Mouse (Mus musculus) embryonic facial prominence, embryonic 14.5 days (tissue): ENCODE data around the gene Eif3k. TPM values are rescaled to one million over a fixed set of nuclear protein-coding genes. Genes with fewer than 3 reads are reported as not detected.

Source experiments
- ATAC-seq: fragments of 200-750 bp; cut with Nextera tagmentation; 2 replicates; pipeline ENCODE4 v1.8.0; 2017; ENCODE audit warnings: low read depth, moderate number of reproducible peaks, moderate TSS enrichment
- DNase-seq: peaks from one replicate; pipeline ENCODE4 v3.0.0-alpha.2; 2015; ENCODE audit warnings: low spot score
- H3K27ac ChIP-seq: fragments of 300-500 bp; sonication (generic); replicated peaks from 2 replicates; pipeline ENCODE4 v1.5.1; 2014; ENCODE audit warnings: low read depth, mild to moderate bottlenecking, low read length, moderate library complexity
- H3K27me3 ChIP-seq: fragments of 300-500 bp; sonication (generic); replicated peaks from 2 replicates; pipeline ENCODE4 v1.6.1; 2014; ENCODE audit warnings: low read length; ENCODE audit not compliant: control insufficient read depth, insufficient read depth
- H3K36me3 ChIP-seq: fragments of 300-500 bp; sonication (generic); 2 replicates; pipeline ENCODE4 v1.6.1; 2014; ENCODE audit warnings: low read length, mixed read lengths; ENCODE audit not compliant: control insufficient read depth, insufficient read depth
- H3K4me1 ChIP-seq: fragments of 300-500 bp; sonication (generic); 2 replicates; pipeline ENCODE4 v1.6.1; 2014; ENCODE audit warnings: antibody characterized with exemption, low read length; ENCODE audit not compliant: control insufficient read depth, insufficient read depth
- H3K4me2 ChIP-seq: fragments of 300-500 bp; sonication (generic); 2 replicates; pipeline ENCODE4 v1.6.1; 2014; ENCODE audit warnings: low read depth, mild to moderate bottlenecking, low read length, moderate library complexity, mixed read lengths
- H3K4me3 ChIP-seq: fragments of 300-500 bp; sonication (generic); 2 replicates; pipeline ENCODE4 v1.5.1; 2014; ENCODE audit warnings: low read depth, mild to moderate bottlenecking, low read length
- H3K9ac ChIP-seq: fragments of 300-500 bp; sonication (generic); 2 replicates; pipeline ENCODE4 v1.6.1; 2014; ENCODE audit warnings: low read depth, mild to moderate bottlenecking, low read length, moderate library complexity, mixed read lengths
- H3K9me3 ChIP-seq: fragments of 300-500 bp; sonication (generic); 2 replicates; pipeline ENCODE4 v1.6.1; 2016; ENCODE audit warnings: low read length; ENCODE audit not compliant: control insufficient read depth
- WGBS: fragments of 180-500 bp; shearing (Covaris S2); extraction: QIAGEN DNeasy Blood & Tissue Kit; methylation state at CpG from one replicate; pipeline ENCODE4 v1.1.7; 2014; 5-methylcytosine and 5-hydroxymethylcytosine counted together
- polyA plus RNA-seq: library from polyadenylated mRNA; unstranded; fragments of >200 nt; fragmentation: Nextera tagmentation; extraction: Ambion mirVana; gene quantifications from 2 replicates; pipeline ENCODE4 v1.2.1, GENCODE M21; 2014

Eif3k gene
- polyA plus RNA-seq, 1 experiment from 2014 or later: 403 TPM

DNA sequence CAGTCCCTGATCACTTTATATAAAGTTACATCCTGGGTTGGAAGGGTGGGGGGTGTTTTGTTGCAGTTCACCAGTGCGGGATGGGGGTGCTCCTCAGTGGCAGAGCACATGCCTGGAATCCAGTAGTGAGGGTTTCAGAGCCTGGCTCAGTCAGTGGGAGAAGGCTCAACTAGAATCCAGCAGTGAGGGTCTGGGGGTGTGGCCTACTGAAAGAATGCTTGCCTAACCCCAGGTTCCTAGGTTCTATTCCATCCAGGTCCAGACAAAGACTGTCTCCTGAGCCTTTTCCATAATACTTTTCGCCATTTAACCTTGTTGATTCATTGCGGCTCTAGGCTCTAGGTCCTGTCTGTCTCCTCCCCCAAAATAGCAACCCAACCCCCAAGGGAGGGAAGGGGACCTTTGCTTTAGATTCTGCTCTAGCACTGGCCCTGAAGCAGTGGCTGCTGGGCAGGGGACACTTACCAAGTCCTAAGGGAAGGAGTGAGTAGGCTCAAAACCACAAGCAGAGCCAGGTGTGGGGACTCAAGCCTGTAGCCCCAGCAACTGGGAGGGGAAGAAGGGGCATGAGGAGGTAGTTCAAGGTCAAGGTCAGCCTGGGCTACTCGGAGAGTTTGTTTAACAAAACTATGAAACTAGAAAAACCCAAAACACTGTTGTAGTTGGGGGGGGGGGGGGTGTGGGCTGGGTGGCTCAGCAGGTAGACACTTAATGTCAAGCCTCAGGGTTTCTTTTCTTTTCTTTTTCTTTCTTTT lies 14.7 kb downstream of the Eif3k start:
- peaks cover 28% of the 10 kb centered on the region for H3K36me3 ChIP-seq
- H3K4me1 ChIP-seq: no peaks in the 10 kb centered on the region; the same call in 1 of the 2 replicates
- H3K27ac ChIP-seq: no peak overlapping the region
- no peak for DNase-seq
- H3K9me3 ChIP-seq: no peaks in the 10 kb centered on the region
- no peak overlapping the region for H3K4me2 ChIP-seq
- ATAC-seq: no peak
- 75% methylated on average over 4 of the region's 4 CpGs for WGBS
- no peaks in the 10 kb centered on the region for H3K27me3 ChIP-seq
- no peak overlapping the region for H3K4me3 ChIP-seq
- no peak overlapping the region for H3K9ac ChIP-seq

DNA sequence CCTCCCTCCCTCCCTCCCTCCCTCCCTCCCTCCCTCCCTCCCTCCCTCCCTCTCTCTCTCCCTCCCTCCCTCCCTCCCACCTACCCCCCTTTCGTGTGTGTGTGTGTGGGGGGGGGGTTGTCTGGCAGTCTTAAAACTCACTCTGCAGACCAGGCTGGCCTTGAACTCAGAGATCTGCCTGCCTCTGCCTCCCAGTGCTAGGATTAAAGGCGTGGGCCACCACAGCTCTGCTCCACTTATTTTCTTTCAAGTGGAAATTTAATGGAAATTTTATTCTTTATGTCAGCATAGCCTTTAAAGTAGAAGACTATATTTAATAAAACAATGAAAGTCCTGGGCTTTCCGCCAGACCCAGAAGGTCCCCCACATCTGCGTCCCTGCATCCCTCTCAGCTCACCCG lies 15.5 kb downstream of the Eif3k start:
- no peak for ATAC-seq
- peaks cover 20% of the 10 kb centered on the region for H3K36me3 ChIP-seq
- H3K4me3 ChIP-seq: no peak overlapping the region
- no peaks in the 10 kb centered on the region for H3K27me3 ChIP-seq
- DNase-seq: no peak
- no peaks in the 10 kb centered on the region; the same call in 1 of the 2 replicates for H3K4me1 ChIP-seq
- H3K27ac ChIP-seq: no peak overlapping the region
- H3K9me3 ChIP-seq: no peaks in the 10 kb centered on the region
- no peak overlapping the region for H3K9ac ChIP-seq
- no peak overlapping the region for H3K4me2 ChIP-seq
- WGBS: 60% methylated on average over 4 of the region's 5 CpGs

DNA sequence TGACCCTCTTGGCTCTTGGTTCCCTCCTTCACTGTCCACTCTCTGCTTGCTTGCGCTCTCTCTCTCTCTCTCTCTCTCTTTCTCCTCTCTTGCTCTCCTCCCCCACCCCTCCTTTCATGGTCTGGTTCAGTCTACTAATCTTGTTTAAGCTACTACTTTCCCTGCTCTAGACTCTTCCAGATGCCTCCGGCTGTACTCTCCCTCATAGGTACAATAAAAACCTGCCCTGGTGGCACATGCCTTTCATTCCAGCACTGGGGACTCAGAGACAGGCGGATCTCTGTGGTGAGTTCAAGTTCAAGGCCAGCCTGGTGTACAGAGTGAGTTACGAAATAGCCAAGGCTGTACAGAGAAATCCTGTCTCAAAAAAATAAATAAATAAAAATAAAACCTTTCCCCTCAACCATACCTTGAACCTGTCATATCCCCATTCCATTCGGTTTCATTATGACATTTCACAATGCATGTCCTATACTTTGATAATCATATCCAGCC lies 16.3 kb downstream of the Eif3k start:
- Histone ChIP-seq H3K36me3 (peaks cover 14% of the 10 kb centered on the region), H3K9me3 (no peaks in the 10 kb centered on the region), H3K9ac (no peak overlapping the region), H3K27ac (no peak overlapping the region), H3K4me1 (peaks cover 5% of the 10 kb centered on the region), H3K27me3 (no peaks in the 10 kb centered on the region), H3K4me2 (no peak overlapping the region), H3K4me3 (no peak overlapping the region)
- WGBS: 73% methylated on average over 5 of the region's 5 CpGs
- no peak for ATAC-seq
- DNase-seq: no peak

DNA sequence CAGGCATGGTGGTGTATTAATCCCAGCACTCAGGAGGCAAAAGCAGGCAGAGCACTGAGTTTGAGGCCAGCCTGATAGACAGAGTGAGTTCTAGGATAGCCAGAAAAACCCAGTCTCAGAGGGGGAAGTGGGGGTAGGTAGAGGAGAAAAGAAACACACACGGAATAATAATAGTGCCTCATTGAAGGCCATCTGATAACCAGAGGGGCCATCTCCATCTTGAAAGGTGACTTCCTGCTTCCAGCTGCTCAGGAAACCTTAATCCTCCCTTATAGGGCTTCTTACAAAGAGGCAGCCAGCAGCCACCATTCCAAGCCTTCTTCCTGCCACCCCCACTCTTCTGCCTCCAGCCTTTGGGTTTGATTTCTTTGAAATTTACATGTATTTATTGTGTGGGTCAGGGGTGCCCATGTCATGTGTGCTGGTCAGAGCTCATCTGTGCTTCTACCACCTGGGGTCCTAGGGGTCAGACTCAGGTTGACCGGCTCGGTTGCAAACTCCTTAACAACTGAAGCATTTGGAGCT lies 18.2 kb downstream of the Eif3k start:
- H3K27me3 ChIP-seq: no peaks in the 10 kb centered on the region
- ATAC-seq (no peak), DNase-seq (no peak)
- peak overlapping the region; percentile 89; the same call in 1 of the 2 replicates for H3K27ac ChIP-seq
- H3K4me1 ChIP-seq: peaks cover 24% of the 10 kb centered on the region
- H3K9ac ChIP-seq: no peak overlapping the region
- H3K4me2 ChIP-seq: no peak overlapping the region
- H3K9me3 ChIP-seq: no peaks in the 10 kb centered on the region
- H3K4me3 ChIP-seq: no peak overlapping the region
- no peaks in the 10 kb centered on the region for H3K36me3 ChIP-seq
- WGBS: 66% methylated on average over 3 of the region's 3 CpGs

DNA sequence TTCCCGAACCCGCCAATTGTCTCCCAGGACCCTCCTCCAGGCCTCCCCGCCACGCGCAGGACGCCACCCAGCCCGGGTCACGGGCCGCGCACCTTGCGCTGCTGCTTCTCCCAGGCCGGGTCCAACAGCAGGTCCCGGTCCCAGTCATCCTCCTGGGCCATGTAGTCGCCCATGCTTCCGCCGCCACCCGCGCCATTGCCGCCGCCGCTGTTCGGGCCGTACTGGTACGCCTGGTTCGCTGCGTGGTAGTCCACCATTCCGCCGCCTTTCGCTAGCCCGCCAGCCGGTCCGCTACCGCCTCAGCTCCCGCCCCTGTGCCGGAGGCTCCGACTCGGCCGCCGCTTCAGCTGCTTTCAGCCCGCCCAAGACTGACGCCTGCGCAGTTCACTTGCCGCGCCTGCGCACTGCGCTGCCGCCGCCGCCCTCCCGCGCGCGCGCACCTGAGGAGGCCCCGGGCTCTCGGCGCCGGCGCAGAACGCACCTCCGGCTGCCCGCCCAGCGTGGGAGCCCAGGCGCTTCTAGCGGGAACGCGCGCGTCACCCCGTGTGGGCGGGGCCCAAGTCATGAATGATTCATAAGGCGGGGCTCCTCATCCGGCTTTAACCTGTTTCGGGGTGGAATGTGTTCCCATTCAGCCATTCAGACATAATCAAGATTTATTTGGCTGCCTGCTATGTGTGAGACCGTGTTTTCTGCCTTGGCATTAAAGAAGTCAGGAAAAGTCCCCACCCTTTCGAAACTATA lies 19.6 kb downstream of the Eif3k start, which contains the start of gene Actn4:
Gene Actn4 (minus strand): TSS at position 414 of the 744 bp plus-strand sequence.
- H3K27me3 ChIP-seq: no peaks in the 10 kb centered on the region
- under 1% methylated on average over 57 of the region's 76 CpGs for WGBS
- peak within 1 kb of the TSS; percentile 89 for H3K27ac ChIP-seq
- peaks cover 37% of the 10 kb centered on the region for H3K4me1 ChIP-seq
- peaks cover 5% of the 10 kb centered on the region; the same call in 1 of the 2 replicates for H3K36me3 ChIP-seq
- peak; percentile 94 for ATAC-seq
- H3K4me3 ChIP-seq: peak within 1 kb of the TSS; percentile 99
- peak within 1 kb of the TSS; percentile 97 for H3K9ac ChIP-seq
- H3K9me3 ChIP-seq: no peaks in the 10 kb centered on the region
- peak within 1 kb of the TSS; percentile 93 for H3K4me2 ChIP-seq
- peak; percentile 99 for DNase-seq

DNA sequence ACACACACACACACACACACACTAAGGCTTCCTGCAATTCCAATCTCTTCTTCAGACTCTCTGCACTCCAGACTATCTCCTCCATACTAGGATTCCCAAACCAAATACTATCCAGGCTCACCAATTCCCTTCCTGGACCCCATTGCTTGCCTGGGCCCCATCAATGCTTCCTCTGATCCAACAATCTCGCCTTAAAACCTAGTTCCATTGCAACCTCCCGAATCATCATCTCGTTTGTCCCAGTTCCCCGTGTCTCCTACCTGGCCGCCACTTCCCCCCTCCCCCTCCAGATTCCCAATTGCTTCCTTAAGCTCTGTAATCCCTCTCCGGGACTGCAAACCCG lies 20.1 kb downstream of the Eif3k start:
- H3K36me3 ChIP-seq: peaks cover 5% of the 10 kb centered on the region; the same call in 1 of the 2 replicates
- H3K27ac ChIP-seq: peak overlapping the region; percentile 79
- no peak for DNase-seq
- peak overlapping the region; percentile 93 for H3K4me2 ChIP-seq
- no peaks in the 10 kb centered on the region for H3K9me3 ChIP-seq
- 0% methylated on average over 7 of the region's 7 CpGs for WGBS
- H3K4me1 ChIP-seq: peaks cover 37% of the 10 kb centered on the region
- no peak for ATAC-seq
- peak overlapping the region; percentile 99 for H3K4me3 ChIP-seq
- H3K27me3 ChIP-seq: no peaks in the 10 kb centered on the region
- H3K9ac ChIP-seq: peak overlapping the region; percentile 97

DNA sequence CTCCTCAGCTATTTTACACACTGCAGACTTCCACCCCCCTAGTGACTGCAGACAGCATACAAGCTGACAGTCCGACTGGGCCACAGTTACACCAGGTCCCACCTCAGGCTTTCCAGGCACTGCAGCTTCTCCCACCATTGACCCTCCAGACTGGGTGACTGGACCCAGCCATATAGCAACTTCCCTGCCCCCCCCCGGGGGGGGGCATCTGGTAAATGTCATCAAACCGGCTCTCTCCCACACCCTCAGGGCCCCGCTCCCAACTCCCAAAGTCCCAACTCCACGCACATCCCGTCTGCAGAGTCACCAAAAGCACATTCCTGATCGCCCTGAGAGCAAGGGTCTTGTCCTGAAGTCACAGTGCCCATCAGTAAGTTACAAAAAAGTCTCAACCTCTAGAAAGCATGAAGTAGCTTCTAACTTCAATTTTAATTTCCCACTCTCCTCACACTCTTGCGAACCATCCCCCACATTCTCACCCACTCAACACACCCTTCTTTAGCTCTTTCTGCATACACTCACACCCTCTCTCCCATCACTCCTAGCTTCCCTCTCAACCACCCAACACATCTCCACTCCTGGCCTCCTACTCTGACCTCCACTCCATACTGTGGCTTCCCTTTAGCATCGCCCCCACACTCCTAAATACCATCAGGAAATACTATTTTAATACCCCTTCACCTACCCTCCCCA lies 21.2 kb downstream of the Eif3k start:
- no peak for ATAC-seq

DNA sequence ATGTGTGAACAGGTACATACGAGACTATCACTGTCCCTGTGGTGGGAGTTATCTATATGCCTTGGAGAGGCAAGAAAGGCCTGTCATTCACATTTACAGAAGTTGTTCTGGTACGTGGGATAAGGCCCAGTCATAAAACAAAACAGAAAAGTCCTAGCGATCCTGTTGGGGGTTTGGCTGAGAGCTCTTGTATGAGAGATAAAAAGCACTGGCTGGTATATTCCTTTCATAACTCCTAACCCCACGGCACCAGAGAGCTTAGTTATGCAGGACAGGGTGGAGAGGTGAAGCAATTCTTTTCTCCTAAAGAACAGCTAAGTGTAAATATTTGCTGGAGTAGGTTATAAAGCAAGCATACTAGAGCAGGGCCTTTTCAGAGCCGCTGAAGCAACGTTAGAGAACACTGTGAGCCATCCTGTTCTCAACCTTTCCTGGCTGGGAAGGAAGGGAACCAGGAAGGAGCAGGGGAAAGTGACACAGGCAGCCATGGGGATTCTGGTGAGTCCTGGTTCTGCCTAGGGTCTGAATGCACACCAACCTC lies 22.1 kb downstream of the Eif3k start:
- H3K36me3 ChIP-seq: peaks cover 11% of the 10 kb centered on the region; the same call in 1 of the 2 replicates
- H3K4me1 ChIP-seq: peaks cover 52% of the 10 kb centered on the region
- no peaks in the 10 kb centered on the region for H3K27me3 ChIP-seq
- peak overlapping the region; percentile 63 for H3K27ac ChIP-seq
- no peaks in the 10 kb centered on the region for H3K9me3 ChIP-seq
- peak overlapping the region; percentile 99 for H3K4me3 ChIP-seq
- peak overlapping the region; percentile 93 for H3K4me2 ChIP-seq
- DNase-seq: no peak
- no peak for ATAC-seq
- peak overlapping the region; percentile 97 for H3K9ac ChIP-seq
- 49% methylated on average over 6 of the region's 6 CpGs for WGBS

More for the DNA sequence above, 21.2 kb downstream of the Eif3k start:
- DNase-seq: no peak
- Histone ChIP-seq H3K4me3 (peak overlapping the region; percentile 99), H3K4me2 (peak overlapping the region; percentile 93), H3K27me3 (no peaks in the 10 kb centered on the region), H3K27ac (peak overlapping the region; percentile 63), H3K36me3 (peaks cover 11% of the 10 kb centered on the region; the same call in 1 of the 2 replicates), H3K4me1 (peaks cover 44% of the 10 kb centered on the region), H3K9ac (peak overlapping the region; percentile 97), H3K9me3 (no peaks in the 10 kb centered on the region)
- WGBS: 14% methylated on average over 9 of the region's 9 CpGs
